Mouse (Mus musculus) neural tube, embryonic 15.5 days (tissue): ENCODE measurements around the gene Tmem254c. TPM values are rescaled to one million over a fixed set of nuclear protein-coding genes. Genes with fewer than 3 reads are reported as not detected.
"Not testable (repeated sequence)": the region's sequence is repeated elsewhere in the genome, so short reads cannot be mapped to it uniquely, and the experiment has no call there.

Experiments used
- ATAC-seq: fragments of 200-750 bp; cut with Nextera tagmentation; 2 replicates; pipeline ENCODE4 v1.8.0; 2017; ENCODE audit warnings: mild to moderate bottlenecking, moderate TSS enrichment, moderate library complexity; ENCODE audit not compliant: low FRiP score
- H3K27ac ChIP-seq: fragments of 300-500 bp; sonication (generic); replicated peaks from 2 replicates; pipeline ENCODE4 v1.5.1; 2015; ENCODE audit warnings: mild to moderate bottlenecking, inconsistent platforms
- H3K27me3 ChIP-seq: fragments of 300-500 bp; sonication (generic); replicated peaks from 2 replicates; pipeline ENCODE4 v1.6.1; 2015; ENCODE audit warnings: inconsistent platforms
- H3K36me3 ChIP-seq: fragments of 300-500 bp; sonication (generic); 2 replicates; pipeline ENCODE4 v1.6.1; 2015; ENCODE audit warnings: inconsistent platforms
- H3K4me1 ChIP-seq: fragments of 300-500 bp; sonication (generic); 2 replicates; pipeline ENCODE4 v1.6.1; 2015; ENCODE audit warnings: inconsistent platforms
- H3K4me2 ChIP-seq: fragments of 300-500 bp; sonication (generic); 2 replicates; pipeline ENCODE4 v1.6.1; 2015; ENCODE audit warnings: inconsistent platforms, mild to moderate bottlenecking, moderate library complexity
- H3K4me3 ChIP-seq: fragments of 300-500 bp; sonication (generic); replicated peaks from 2 replicates; pipeline ENCODE4 v1.5.1; 2015; ENCODE audit warnings: mild to moderate bottlenecking, inconsistent platforms
- H3K9ac ChIP-seq: fragments of 300-500 bp; sonication (generic); replicated peaks from 2 replicates; pipeline ENCODE4 v1.6.1; 2015; ENCODE audit warnings: mild to moderate bottlenecking, inconsistent platforms
- H3K9me3 ChIP-seq: fragments of 300-500 bp; sonication (generic); replicated peaks from 2 replicates; pipeline ENCODE4 v1.6.1; 2016; ENCODE audit warnings: inconsistent platforms
- WGBS: fragments of 180-500 bp; shearing (Covaris S2); methylation state at CpG from one replicate; pipeline ENCODE4 v1.1.7; 2015; ENCODE audit warnings: mixed read lengths; 5-methylcytosine and 5-hydroxymethylcytosine counted together
- polyA plus RNA-seq: library from polyadenylated mRNA; unstranded; fragments of >200 nt; fragmentation: Nextera tagmentation; extraction: Ambion mirVana; gene quantifications from 2 replicates; pipeline ENCODE4 v1.2.1, GENCODE M21; 2015

The Tmem254c gene
- polyA plus RNA-seq, 1 experiment from 2014 or later: 26.7 TPM

- H3K9me3 ChIP-seq, H3K4me3 ChIP-seq, H3K27me3 ChIP-seq, H3K4me2 ChIP-seq, H3K36me3 ChIP-seq, ATAC-seq, H3K9ac ChIP-seq, H3K27ac ChIP-seq, H3K4me1 ChIP-seq: not testable (repeated sequence)
- WGBS: no CpG with 5 or more reads among the region's 6 CpGs
These were observed 31.7 kb downstream of the Tmem254c start for GRCm38 (mm10) chr14:26035439-26035838.

- H3K4me3 ChIP-seq, H3K27me3 ChIP-seq, ATAC-seq, H3K9ac ChIP-seq, H3K36me3 ChIP-seq, H3K9me3 ChIP-seq, H3K4me1 ChIP-seq, H3K4me2 ChIP-seq, H3K27ac ChIP-seq: not testable (repeated sequence)
- no CpG with 5 or more reads among the region's 3 CpGs for WGBS
These were observed 32.8 kb downstream of the Tmem254c start for GRCm38 (mm10) chr14:26034364-26034763.

- not testable (repeated sequence) for H3K4me1 ChIP-seq, H3K9me3 ChIP-seq, H3K27me3 ChIP-seq, H3K9ac ChIP-seq, H3K36me3 ChIP-seq, ATAC-seq, H3K4me2 ChIP-seq, H3K4me3 ChIP-seq, H3K27ac ChIP-seq
- no CpG with 5 or more reads among the region's 12 CpGs for WGBS
These were observed 41.5 kb downstream of the Tmem254c start for GRCm38 (mm10) chr14:26025653-26026052.

DNA sequence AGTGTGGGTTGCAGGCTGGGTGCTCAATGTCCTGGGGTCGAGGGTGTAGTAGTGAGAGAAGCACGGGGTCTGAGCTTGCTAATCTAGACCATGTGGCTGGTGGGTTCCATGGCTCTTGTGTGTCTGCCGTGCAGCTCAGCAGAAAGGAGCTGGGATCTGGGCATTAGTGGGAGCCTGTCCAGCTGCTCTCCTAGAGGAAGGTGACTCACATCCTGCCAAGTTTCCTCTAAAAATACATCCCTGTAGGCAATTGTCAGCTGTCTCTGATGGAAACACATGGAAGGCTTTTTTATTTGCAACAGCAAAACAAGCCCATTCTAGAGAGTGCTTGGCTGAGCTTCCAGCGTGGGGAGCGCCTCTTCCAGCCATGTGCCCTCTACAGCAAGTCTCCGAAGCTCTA lies 44.3 kb downstream of the Tmem254c start:
- ATAC-seq, H3K4me1 ChIP-seq, H3K27me3 ChIP-seq, H3K4me3 ChIP-seq, H3K9me3 ChIP-seq, H3K9ac ChIP-seq, H3K36me3 ChIP-seq, H3K27ac ChIP-seq, H3K4me2 ChIP-seq: not testable (repeated sequence)
- WGBS: no CpG with 5 or more reads among the region's 6 CpGs

GRCm38 (mm10) chr14:26021555-26021954 lies 45.6 kb downstream of the Tmem254c start:
- H3K36me3 ChIP-seq, H3K4me2 ChIP-seq, H3K27me3 ChIP-seq, H3K4me1 ChIP-seq, H3K4me3 ChIP-seq, H3K9me3 ChIP-seq, H3K9ac ChIP-seq, ATAC-seq, H3K27ac ChIP-seq: not testable (repeated sequence)
- no CpG with 5 or more reads among the region's 9 CpGs for WGBS

GRCm38 (mm10) chr14:26016414-26016813 lies 50.7 kb downstream of the Tmem254c start:
- WGBS: no CpG with 5 or more reads among the region's 7 CpGs
- not testable (repeated sequence) for ATAC-seq

More at GRCm38 (mm10) chr14:26016414-26016813, 50.7 kb downstream of the Tmem254c start:
- H3K27ac ChIP-seq, H3K9me3 ChIP-seq, H3K4me1 ChIP-seq, H3K27me3 ChIP-seq, H3K9ac ChIP-seq, H3K4me2 ChIP-seq, H3K4me3 ChIP-seq, H3K36me3 ChIP-seq: not testable (repeated sequence)

Other genes starting within 250 kb of the Tmem254c start
- gene Anxa11, start 225.2 kb downstream of the Tmem254c start, polyA plus RNA-seq: 2.3 and 15.9 TPM in 2 replicates
- gene Plac9a, start 164.3 kb downstream of the Tmem254c start, polyA plus RNA-seq: not detected in 2 replicates
- 4.5 and 6.5 TPM in 2 replicates for gene Tmem254a, start 139.7 kb downstream of the Tmem254c start, polyA plus RNA-seq
- gene Cphx1, start 129.1 kb downstream of the Tmem254c start, polyA plus RNA-seq: not detected in 2 replicates
- gene Duxbl1, start 88.8 kb downstream of the Tmem254c start, polyA plus RNA-seq: 1.9 and 2.2 TPM in 2 replicates
- gene Gm9780, start 24.6 kb downstream of the Tmem254c start, polyA plus RNA-seq: 6.7 and 11.3 TPM in 2 replicates
- gene Cphx2, start 14.2 kb upstream of the Tmem254c start, polyA plus RNA-seq: not detected in 2 replicates
- not detected in 2 replicates for gene Cphx3, start 14.9 kb upstream of the Tmem254c start, polyA plus RNA-seq
- gene Duxbl2, start 51.0 kb upstream of the Tmem254c start, polyA plus RNA-seq: not detected in 2 replicates
- 6.5 and 7.2 TPM in 2 replicates for gene Plac9b, start 115.1 kb upstream of the Tmem254c start, polyA plus RNA-seq
- 26.5 and 33.1 TPM in 2 replicates for gene Tmem254b, start 139.7 kb upstream of the Tmem254c start, polyA plus RNA-seq
- 2.4 and 2.6 TPM in 2 replicates for gene Duxbl3, start 190.6 kb upstream of the Tmem254c start, polyA plus RNA-seq